Mouse (Mus musculus) testis, postnatal 10 days (tissue): ENCODE results near the gene Eno3.

ENCODE experiments used
- DNase-seq: peaks from one replicate; pipeline ENCODE4 v3.0.0; 2021; ENCODE audit warnings: low spot score

The Eno3 gene

DNA sequence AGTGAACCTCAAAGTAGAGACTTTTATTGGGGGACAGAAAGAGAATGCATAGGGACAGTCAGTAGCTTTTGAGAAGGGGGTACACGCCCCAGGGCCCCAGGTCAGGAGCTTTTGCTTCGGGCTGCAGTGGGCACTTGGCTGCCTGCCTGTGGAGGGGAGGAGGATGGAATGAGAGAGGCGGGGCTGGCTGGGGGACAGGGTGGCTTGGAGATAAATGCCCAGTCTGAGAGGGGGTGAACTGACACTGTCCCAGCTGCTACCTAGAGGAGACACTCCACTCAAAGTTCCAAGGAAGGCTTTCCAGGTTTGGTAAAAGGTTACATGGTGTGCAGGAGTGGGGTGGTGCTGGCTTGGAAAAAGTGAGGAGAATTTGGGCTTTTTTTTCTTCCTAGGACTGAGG, at the start of gene Eno3:
Eno3 (plus strand) TSS at position 239 of the 400 bp plus-strand sequence.
- DNase-seq: peak; percentile 73

- no peak for DNase-seq
These were observed 49.4 kb upstream of the Eno3 start for GRCm38 (mm10) chr11:70607611-70608010.

GRCm38 (mm10) chr11:70608381-70609066, 48.5 kb upstream of the Eno3 start:
- DNase-seq: peak; percentile 77

GRCm38 (mm10) chr11:70610752-70611151, 46.2 kb upstream of the Eno3 start:
- DNase-seq: no peak

DNA sequence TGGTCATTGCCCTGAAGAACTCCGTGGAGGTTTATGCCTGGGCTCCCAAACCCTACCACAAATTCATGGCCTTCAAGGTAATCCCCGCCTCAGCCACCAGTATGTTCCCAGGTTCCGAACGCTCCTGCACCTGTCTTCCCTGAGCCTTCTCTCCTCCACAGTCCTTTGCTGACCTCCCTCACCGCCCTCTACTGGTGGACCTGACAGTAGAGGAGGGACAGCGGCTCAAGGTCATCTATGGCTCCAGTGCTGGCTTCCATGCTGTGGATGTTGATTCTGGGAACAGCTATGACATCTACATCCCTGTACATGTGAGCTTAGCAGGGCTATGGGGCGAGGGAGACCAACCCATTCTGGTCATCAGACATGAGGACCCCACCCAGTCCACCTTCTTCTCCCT, 44.5 kb upstream of the Eno3 start:
- no peak for DNase-seq

DNA sequence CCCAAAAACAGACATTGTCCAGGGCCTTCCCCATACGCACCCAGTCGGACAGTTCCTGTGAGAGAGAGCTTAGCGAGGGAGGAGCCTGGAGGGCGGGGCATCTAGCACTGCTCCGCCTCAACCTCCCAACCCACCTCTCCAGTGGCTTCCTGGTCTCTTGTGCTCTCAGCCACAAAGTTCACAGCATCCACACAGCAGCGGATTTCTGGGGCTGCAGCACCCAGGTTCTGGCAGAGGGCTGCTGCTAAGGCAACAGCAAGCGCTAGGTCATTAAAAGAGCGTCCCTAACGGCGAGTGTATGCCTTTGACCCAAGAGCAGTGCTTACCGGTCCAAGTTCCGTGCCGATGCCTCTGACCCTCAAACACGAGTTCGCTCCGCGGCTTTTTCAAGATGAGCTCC, 41.9 kb upstream of the Eno3 start:
- peak; percentile 71 for DNase-seq

DNA sequence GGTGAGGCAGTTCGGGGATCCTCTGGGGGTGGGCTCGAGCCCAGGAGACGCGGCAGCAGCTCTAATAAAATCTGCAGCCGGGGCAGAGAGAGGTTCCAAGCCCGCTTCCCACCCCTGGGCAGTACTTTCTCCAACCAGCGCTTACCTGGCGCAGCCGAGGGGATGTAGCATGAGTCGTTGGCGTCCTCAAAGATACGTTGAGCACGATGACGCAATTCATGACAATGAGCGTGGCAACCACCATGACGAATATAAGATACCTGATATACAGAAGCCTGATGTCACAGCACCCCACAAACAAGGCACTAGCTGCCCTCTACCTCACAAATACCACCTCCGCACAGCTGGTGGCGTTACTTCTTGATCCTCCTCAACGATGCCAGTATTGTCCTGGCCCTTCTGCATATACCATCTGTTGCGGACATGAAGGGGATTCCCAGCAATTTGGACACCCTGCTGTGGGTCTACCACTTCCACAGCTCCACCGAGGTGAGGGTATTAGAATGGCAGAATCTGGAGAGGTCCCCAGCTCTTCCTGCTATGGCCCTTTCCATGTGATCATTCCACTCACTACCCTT, 41.4 kb upstream of the Eno3 start, which contains the start of gene 4930544D05Rik:
4930544D05Rik (plus strand) TSS at position 333 of the 578 bp plus-strand sequence.
- no peak for DNase-seq

GRCm38 (mm10) chr11:70619101-70619500, 37.9 kb upstream of the Eno3 start, which contains the start of gene Chrne:
TSS of gene Chrne (minus strand) at chr11:70619216.
- DNase-seq: no peak

DNA sequence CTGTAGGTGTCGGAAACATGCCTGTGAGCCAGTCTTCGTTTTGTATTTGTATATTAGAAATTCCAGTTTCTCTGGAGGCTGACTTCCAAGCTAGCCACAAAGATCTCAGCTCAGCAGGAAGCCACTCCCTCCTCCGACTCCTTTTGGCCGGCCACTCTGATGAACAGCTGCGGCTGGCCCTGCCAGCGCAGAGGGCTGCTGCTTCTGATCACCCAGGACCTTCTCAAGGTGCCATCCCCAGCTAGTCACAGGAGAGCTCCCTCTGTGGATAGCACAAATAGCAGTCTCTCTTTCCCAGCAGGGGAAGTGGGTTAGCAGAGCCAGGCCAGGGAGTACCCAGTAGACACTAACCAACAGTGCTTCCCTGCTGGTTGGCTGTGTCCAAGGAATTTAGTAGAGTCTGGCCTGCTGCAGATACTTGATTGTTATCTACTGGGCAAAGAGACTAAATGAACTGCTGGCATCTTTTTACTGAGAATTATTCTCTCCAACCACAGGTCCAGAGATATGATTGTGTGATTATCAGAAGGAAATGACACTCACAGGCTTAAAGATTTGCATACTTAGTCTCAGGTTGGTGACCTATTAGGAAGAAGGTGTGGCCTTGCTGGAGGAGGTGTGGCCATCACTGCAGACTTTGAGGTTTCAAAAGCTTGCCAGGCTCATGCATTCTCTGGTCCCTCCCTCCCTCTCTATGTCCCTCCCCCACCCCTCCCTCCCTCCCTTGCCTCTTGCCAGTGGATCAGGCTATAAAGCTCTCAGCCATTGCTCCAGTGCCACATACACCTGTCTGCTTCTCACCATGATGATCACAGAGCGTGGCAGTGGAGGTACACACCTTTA, 34.8 kb upstream of the Eno3 start:
- DNase-seq: no peak

DNA sequence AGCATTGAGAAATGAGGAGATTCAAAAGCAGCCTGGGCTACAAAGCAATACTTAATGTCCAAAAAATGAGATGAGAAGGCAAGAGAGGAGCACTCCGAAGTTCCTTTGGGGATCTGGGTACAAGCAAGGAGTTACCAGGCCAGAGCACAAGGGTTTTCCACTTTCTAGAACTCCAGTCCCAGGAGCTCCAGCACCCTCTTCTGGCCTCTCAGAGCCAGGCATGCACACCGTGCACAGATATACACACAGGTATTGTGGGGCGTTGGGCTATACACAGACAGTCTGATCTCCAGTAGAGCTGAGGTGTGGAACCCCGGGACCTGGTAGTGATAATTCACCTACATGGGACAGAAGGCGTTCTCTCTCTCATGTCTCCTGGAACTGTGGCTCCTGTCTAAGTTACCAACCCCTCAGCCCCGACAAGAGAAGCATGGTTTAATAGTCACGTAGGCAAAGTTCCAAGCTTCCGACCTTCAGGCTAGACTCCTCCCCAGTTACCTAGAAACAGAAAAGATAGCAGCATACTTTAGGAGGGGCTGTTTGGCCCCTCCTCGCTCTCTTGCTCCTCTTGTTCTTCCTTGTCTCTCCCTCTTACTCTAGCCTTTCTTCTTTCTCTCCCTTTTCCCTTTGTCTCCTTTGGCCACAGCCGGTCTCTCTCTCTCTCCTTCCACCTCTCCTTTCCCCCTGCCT, 33.8 kb upstream of the Eno3 start:
- no peak for DNase-seq

GRCm38 (mm10) chr11:70625473-70625872, 31.5 kb upstream of the Eno3 start:
- DNase-seq: peak; percentile 78

GRCm38 (mm10) chr11:70626877-70627276, 30.1 kb upstream of the Eno3 start:
- no peak for DNase-seq

DNA sequence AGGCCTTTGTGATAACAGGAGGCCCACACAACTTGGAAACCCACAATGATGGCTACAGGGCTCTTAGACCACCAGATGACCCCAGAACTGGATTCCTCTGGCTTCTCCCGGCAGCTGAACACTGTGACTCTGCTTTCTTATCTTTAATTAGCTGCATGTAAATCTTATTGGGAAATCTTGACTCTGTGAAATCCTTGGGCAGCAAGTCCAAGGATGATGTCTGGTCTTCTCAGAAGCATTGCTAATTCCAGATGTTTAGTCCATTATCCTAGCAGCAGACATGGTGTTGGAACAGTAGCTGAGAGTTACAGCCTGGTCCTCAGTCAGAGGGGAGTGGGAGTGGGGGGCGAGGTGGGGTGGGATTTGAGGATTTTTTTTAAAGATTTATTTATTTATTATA, 28.6 kb upstream of the Eno3 start:
- no peak for DNase-seq

DNA sequence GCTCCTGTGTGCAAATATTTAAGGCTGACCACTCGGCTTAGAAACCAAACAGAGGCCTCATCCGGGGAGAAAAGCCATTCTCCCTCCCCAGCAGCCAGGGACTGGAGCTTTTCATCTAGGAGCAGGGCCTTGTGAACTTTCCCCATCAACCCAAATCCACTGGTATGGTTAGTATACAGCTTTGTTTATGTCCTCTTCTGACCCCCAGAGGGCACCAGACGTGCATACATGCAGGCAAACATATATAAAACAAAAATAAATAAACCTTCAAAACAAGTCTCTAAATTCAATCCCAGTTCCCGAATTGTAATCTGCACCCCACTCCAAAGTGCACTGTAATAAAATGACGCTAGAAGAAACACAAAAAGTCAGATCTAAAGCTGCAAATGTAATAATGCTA, 27.4 kb upstream of the Eno3 start:
- no peak for DNase-seq

DNA sequence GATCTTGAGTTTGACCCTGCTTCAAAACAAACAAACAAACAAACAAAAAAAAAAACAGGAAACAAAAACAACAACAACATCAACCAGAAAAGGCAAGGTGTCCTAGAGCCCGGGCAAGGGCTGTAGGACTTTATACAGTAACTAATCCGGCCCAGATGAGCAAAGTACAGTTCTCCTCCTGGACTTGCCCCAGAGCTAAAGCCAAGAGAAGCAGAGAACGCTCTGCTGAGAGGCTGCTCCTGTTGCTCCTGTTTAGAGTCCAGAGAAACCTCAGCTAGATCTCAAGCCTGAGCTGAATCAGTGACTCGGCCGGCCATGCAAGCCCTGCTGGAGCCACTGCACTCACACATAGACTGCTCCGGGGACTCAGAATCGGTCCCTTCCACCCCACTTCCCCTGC, 26.9 kb upstream of the Eno3 start:
- no peak for DNase-seq

- DNase-seq: no peak
These were observed 21.4 kb upstream of the Eno3 start for GRCm38 (mm10) chr11:70635601-70636000.

GRCm38 (mm10) chr11:70637764-70638163, 19.2 kb upstream of the Eno3 start:
- no peak for DNase-seq

DNA sequence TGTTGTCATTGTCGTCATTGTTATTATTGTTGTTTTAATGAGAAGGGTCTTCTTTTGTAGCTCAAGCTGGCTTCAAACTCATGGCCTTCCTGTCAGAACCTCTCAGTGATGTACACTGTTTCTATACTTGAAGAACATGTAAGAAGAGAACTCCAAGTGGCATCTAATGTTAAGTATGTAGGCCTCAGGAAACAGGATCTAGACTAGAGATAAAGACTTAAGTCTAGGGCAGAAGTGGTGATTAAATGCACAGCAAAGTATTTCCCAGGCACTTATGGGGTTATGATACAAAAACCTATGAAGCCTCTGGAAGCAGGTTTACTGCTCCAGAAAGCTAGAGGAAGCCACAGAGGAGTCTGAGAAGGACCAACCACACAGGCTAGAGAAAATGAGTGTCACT, 18.7 kb upstream of the Eno3 start:
- DNase-seq: no peak

DNA sequence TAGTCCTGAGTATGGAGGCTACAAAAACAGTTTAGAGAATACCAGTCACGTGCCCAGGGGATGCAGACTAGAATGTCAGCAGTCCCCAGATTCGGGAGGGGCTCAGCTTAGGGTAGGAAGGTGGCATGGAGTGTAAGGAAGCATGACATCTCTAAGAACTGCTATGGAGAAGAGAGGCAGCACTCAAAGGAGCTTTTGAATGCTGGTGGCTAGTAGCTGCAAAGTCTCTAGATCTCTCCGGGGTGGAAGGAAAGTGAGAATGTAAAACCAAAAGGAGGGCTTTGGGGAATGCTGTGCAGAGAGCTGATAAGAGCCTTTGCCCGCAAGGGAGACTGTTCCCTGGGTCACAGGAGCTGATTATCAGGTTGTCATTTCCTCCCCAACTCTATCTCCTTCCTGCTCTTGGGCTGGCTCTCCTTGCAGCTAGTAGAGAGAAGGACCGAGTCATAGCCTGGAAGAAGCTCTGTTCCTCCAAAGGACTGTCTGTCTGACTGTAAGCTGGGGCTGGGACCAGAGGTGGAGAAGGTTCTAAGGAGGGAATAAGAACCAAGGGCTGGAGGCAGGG, 18.2 kb upstream of the Eno3 start, which contains the start of gene Gp1ba:
Gp1ba (plus strand) TSS at position 409 of the 565 bp plus-strand sequence.
- no peak for DNase-seq

- no peak for DNase-seq
These were observed 17.0 kb upstream of the Eno3 start for GRCm38 (mm10) chr11:70639976-70640375.

DNA sequence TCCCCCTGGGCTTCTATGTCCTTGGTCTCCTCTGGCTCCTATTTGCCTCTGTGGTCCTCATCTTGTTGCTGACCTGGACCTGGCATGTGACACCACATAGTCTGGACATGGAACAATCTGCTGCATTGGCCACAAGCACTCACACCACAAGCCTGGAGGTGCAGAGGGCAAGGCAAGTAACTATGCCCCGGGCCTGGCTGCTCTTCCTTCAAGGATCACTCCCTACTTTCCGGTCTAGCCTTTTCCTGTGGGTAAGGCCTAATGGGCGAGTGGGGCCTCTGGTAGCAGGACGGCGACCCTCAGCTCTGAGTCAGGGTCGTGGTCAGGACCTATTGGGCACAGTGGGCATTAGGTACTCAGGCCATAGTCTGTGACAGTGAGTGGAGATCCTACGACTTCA, 15.8 kb upstream of the Eno3 start:
- DNase-seq: no peak

DNA sequence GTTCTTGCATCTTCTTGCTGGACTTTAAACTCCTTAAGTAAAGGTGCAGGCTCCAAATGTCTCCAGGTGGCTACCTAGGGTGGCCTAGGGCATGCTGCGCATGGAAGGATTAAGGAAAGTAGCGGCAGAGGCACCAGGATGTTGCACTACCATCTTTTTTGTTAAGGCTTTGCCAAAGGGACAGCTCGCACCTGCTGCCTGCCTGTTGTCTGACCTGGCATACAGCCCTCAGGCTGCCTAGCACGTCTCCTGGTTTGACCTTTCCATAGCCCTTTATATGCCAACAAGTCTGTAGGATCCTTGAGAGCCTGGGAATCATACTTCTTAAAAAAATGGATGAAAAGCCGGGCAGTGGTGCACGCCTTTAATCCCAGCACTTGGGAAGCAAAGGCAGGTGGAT, 14.0 kb upstream of the Eno3 start:
- DNase-seq: no peak
